In the genomic region with DNA sequence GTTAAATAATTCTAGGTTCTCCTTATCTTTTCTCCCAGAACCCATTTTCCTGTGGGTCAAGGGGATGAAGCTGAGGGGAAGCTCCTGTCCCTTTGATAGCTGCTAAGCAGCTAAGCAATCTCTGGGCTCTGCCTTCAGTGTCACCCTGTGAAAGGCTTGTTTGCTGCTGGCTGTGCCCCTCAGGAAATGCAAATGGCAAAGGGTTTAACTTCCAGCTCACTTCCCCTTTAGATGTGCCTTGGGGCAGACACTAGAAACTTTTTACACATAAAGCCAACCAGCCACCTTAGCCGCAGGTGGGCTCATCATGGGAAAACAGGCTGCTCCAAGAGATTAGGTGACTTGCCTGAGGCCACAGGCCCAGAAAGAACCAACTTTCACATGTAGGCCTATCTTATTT, we compare ENCODE assay signal across 19 mouse cellular contexts. TPM values are rescaled to one million over a fixed set of nuclear protein-coding genes. Genes with fewer than 3 reads are reported as not detected.
DNase-seq lines count a peak whose midpoint lies in the region; ATAC-seq and TF ChIP-seq lines count a peak whose summit lies in the region.
"Had no signal": no experiment of that assay in that cellular context is flagged by ENCODE, and none has a peak within 500 bp of the region (broad histone marks: within the 10 kb centered on the region; RNA-seq: fewer than 3 reads in every experiment).

No protein-coding gene starts in this region.

- peaks cover 7% of the 10 kb centered on the region for H3K4me1 ChIP-seq in midbrain, embryonic 11.5 days (ENCODE audit: control insufficient read depth, insufficient read depth, low read length)
- H3K4me1 ChIP-seq in midbrain, embryonic 13.5 days (replicated peaks): peaks cover 62% of the 10 kb centered on the region
- peaks cover 22% of the 10 kb centered on the region; the same call in 1 of the 2 replicates for H3K4me1 ChIP-seq in spleen, adult 2 months (ENCODE audit: control insufficient read depth, insufficient read depth, insufficient read length)
- peaks cover 14% of the 10 kb centered on the region; the same call in 1 of the 2 replicates for H3K4me1 ChIP-seq in embryonic facial prominence, embryonic 10.5 days

- DNase-seq in midbrain, embryonic 11.5 days (ENCODE audit: low spot score, missing footprints): peak; percentile 81
- peak; percentile 47 to 64 for DNase-seq in spleen, adult 2 months (ENCODE audit: low read depth in 1 of 2, low spot score in 2 of 2)
- DNase-seq in urinary bladder, postnatal 4 days (ENCODE audit: low spot score in 2 of 2): no peak
- no peak for DNase-seq in embryonic facial prominence, embryonic 10.5 days (ENCODE audit: low spot score)
- no peak for DNase-seq in gastrocnemius, adult 2 months
- DNase-seq: adrenal gland, postnatal 14 days; cerebellum, adult 9-11 months; kidney, adult 2 months; kidney, postnatal 10 days; right cerebral cortex, postnatal 25 days had no signal

- intact Hi-C loops in gastrocnemius, adult 2 months (cut with DNase I): no loop called here

- ATAC-seq in midbrain, embryonic 11.5 days (ENCODE audit: low FRiP score): no peak
- ATAC-seq in midbrain, embryonic 13.5 days: no peak
- peak; percentile 19 to 22; a peak in 2 of 4 replicates for ATAC-seq in hematopoietic stem cell, adult 5-6 weeks (replicated peaks in 1 of 2; ENCODE audit: insufficient read depth in 1 of 2, low FRiP score in 2 of 2, low TSS enrichment in 1 of 2, low read depth in 1 of 2, poor library complexity in 2 of 2, severe bottlenecking in 2 of 2)
- ATAC-seq: forebrain, embryonic 13.5 days; inflammation-experienced regulatory T-cells, adult 6 months had no signal

- 83% methylated on average over 1 of the region's 1 CpGs for WGBS in midbrain, embryonic 11.5 days
- WGBS in midbrain, embryonic 13.5 days: 62% methylated on average over 1 of the region's 1 CpGs
- whole genome bisulfite sequencing in spleen, adult 2 months: 46% methylated on average over 1 of the region's 1 CpGs
- WGBS in embryonic facial prominence, embryonic 10.5 days: 77% methylated on average over 1 of the region's 1 CpGs

- no peak overlapping the region for H3K4me2 ChIP-seq in midbrain, embryonic 11.5 days
- no peak overlapping the region for H3K4me2 ChIP-seq in midbrain, embryonic 13.5 days (replicated peaks)
- H3K4me2 ChIP-seq: embryonic facial prominence, embryonic 13.5 days; forebrain, embryonic 13.5 days; heart, embryonic 15.5 days had no signal

- H3K27me3 ChIP-seq in midbrain, embryonic 11.5 days (ENCODE audit: control insufficient read depth, insufficient read depth, low read length): peaks cover 2% of the 10 kb centered on the region; the same call in 1 of the 2 replicates
- H3K27me3 ChIP-seq in midbrain, embryonic 13.5 days: no peaks in the 10 kb centered on the region; the same call in 1 of the 2 replicates
- H3K27me3 ChIP-seq in spleen, adult 2 months (ENCODE audit: control insufficient read depth, insufficient read depth, low read length): no peaks in the 10 kb centered on the region
- peaks cover 3% of the 10 kb centered on the region; the same call in 1 of the 2 replicates for H3K27me3 ChIP-seq in embryonic facial prominence, embryonic 10.5 days (replicated peaks; ENCODE audit: low read depth, poor library complexity, severe bottlenecking)
- H3K27me3 ChIP-seq: embryonic facial prominence, embryonic 13.5 days; heart, embryonic 15.5 days had no signal

- H3K36me3 ChIP-seq in midbrain, embryonic 11.5 days (ENCODE audit: control insufficient read depth, insufficient read depth, low read length): no peaks in the 10 kb centered on the region; the same call in 1 of the 2 replicates
- peaks cover 22% of the 10 kb centered on the region for H3K36me3 ChIP-seq in midbrain, embryonic 13.5 days
- H3K36me3 ChIP-seq in spleen, adult 2 months (ENCODE audit: control insufficient read depth, insufficient read depth, low read length): peaks cover 3% of the 10 kb centered on the region; the same call in 1 of the 2 replicates
- H3K36me3 ChIP-seq in embryonic facial prominence, embryonic 10.5 days (replicated peaks): peaks cover 69% of the 10 kb centered on the region
- H3K36me3 ChIP-seq: heart, embryonic 15.5 days had no signal

- H3K27ac ChIP-seq in midbrain, embryonic 11.5 days (ENCODE audit: low read depth, low read length): no peak overlapping the region
- H3K27ac ChIP-seq in midbrain, embryonic 13.5 days: no peak overlapping the region
- H3K27ac ChIP-seq in spleen, adult 2 months (ENCODE audit: insufficient read depth, low read length): peak overlapping the region; percentile 85
- H3K27ac ChIP-seq in embryonic facial prominence, embryonic 10.5 days (replicated peaks): no peak overlapping the region
- H3K27ac ChIP-seq in gastrocnemius, adult 2 months: no peak overlapping the region
- H3K27ac ChIP-seq: forebrain, embryonic 13.5 days; hindbrain, embryonic 10.5 days; macrophage; midbrain, embryonic 10.5 days had no signal

- no peaks in the 10 kb centered on the region for H3K9me3 ChIP-seq in midbrain, embryonic 11.5 days (ENCODE audit: control insufficient read depth, low read length)
- no peaks in the 10 kb centered on the region for H3K9me3 ChIP-seq in midbrain, embryonic 13.5 days
- H3K9me3 ChIP-seq in embryonic facial prominence, embryonic 10.5 days: no peaks in the 10 kb centered on the region; the same call in 1 of the 2 replicates
- H3K9me3 ChIP-seq: embryonic facial prominence, embryonic 13.5 days; forebrain, embryonic 13.5 days; heart, embryonic 15.5 days; midbrain, embryonic 10.5 days had no signal

- TF ChIP-seq CTCF in spleen, adult 2 months (IDR thresholded peaks at IDR 0.05; ENCODE audit: extremely low read depth, insufficient read depth, insufficient read length, insufficient replicate concordance): no peak
- no peak for TF ChIP-seq CTCF in gastrocnemius, adult 2 months (IDR thresholded peaks at IDR 0.05)

- TF ChIP-seq POLR2A in spleen, adult 2 months (IDR thresholded peaks at IDR 0.05; ENCODE audit: low read depth, low read length): no peak; the same call in 1 of the 2 replicates

- no peak overlapping the region for H3K9ac ChIP-seq in midbrain, embryonic 11.5 days (ENCODE audit: low read length)
- H3K9ac ChIP-seq in midbrain, embryonic 13.5 days (replicated peaks): no peak overlapping the region
- H3K9ac ChIP-seq: embryonic facial prominence, embryonic 13.5 days; forebrain, embryonic 13.5 days; heart, embryonic 15.5 days had no signal

- no peak overlapping the region for H3K4me3 ChIP-seq in midbrain, embryonic 11.5 days (ENCODE audit: low read depth, low read length)
- H3K4me3 ChIP-seq in midbrain, embryonic 13.5 days (replicated peaks): no peak overlapping the region
- peak overlapping the region; percentile 2; the same call in 1 of the 2 replicates for H3K4me3 ChIP-seq in spleen, adult 2 months (ENCODE audit: extremely low read depth, insufficient read depth, insufficient read length)
- H3K4me3 ChIP-seq in embryonic facial prominence, embryonic 10.5 days: no peak overlapping the region
- H3K4me3 ChIP-seq in gastrocnemius, adult 2 months: no peak overlapping the region
- H3K4me3 ChIP-seq: embryonic facial prominence, embryonic 13.5 days; forebrain, embryonic 13.5 days; heart, embryonic 15.5 days; hindbrain, embryonic 10.5 days; midbrain, embryonic 10.5 days had no signal

RNA-seq across cellular contexts. Expression of gene Bend5, which starts 26.9 kb away (rescaled TPM):
- 35.4 and 39.9 TPM in 2 replicates for polyA plus RNA-seq in midbrain, embryonic 11.5 days (2014; fragmentation: Nextera tagmentation; extraction: Ambion mirVana)
- polyA plus RNA-seq in midbrain, embryonic 13.5 days (2015; fragmentation: Nextera tagmentation; extraction: Ambion mirVana): 71.3 and 71.6 TPM in 2 replicates
- total RNA-seq in hematopoietic stem cell, adult 5-6 weeks (2017): 19.4 and 19.7 TPM in 2 replicates
- polyA plus RNA-seq in spleen, adult 2 months (2012; rRNA removed): 25.2 and 29.4 TPM in 2 replicates
- 31.0 and 35.8 TPM in 2 replicates for polyA plus RNA-seq in embryonic facial prominence, embryonic 10.5 days (2016; fragmentation: Nextera tagmentation; extraction: Ambion mirVana)
- under 1 TPM; 0.15 to 0.33 TPM for total RNA-seq in gastrocnemius, adult 2 months (2021)
- polyA plus RNA-seq: macrophage had no signal

Comparison
In these comparisons a context has a peak if more than half of its experiments do, and no peak if none do; other contexts are left out.
1. ATAC-seq: peak in hematopoietic stem cell, adult 5-6 weeks (2 of 2); none in midbrain, embryonic 11.5 days (single experiment) and midbrain, embryonic 13.5 days (single experiment).
2. DNase-seq: peak in midbrain, embryonic 11.5 days (single experiment) and spleen, adult 2 months (2 of 2); none in urinary bladder, postnatal 4 days (0 of 2), embryonic facial prominence, embryonic 10.5 days (single experiment) and gastrocnemius, adult 2 months (single experiment).